18 mouse cellular contexts compared by ENCODE assay signal in genomic region chr11:115066768-115067167, GRCm38 (mm10). TPM values are rescaled to one million over a fixed set of nuclear protein-coding genes. Genes with fewer than 3 reads are reported as not detected.
DNase-seq lines count a peak whose midpoint lies in the region; ATAC-seq and TF ChIP-seq lines count a peak whose summit lies in the region.
"Had no signal": no experiment of that assay in that cellular context is flagged by ENCODE, and none has a peak within 500 bp of the region (broad histone marks: within the 10 kb centered on the region; RNA-seq: fewer than 3 reads in every experiment).

No protein-coding gene starts in this region.

- no peaks in the 10 kb centered on the region for H3K36me3 ChIP-seq in lung, embryonic 14.5 days (ENCODE audit: insufficient read depth)
- H3K36me3 ChIP-seq: embryonic facial prominence, embryonic 13.5 days; forebrain, embryonic 10.5 days had no signal

- H3K27ac ChIP-seq in lung, embryonic 14.5 days (ENCODE audit: low read depth), result no peak overlapping the region
- H3K27ac ChIP-seq: embryonic facial prominence, embryonic 13.5 days; forebrain, embryonic 10.5 days had no signal

- WGBS in lung, embryonic 14.5 days, result 57% methylated on average over 6 of the region's 6 CpGs
- WGBS in lung, adult 2 months, result 54% methylated on average over 6 of the region's 6 CpGs

- H3K9ac ChIP-seq in lung, embryonic 14.5 days, result no peak overlapping the region
- H3K9ac ChIP-seq: embryonic facial prominence, embryonic 13.5 days had no signal

- 0 out of 2 replicates have a peak, but pooled peaks have one; percentile 13 for TF ChIP-seq CTCF in lung, embryonic 14.5 days (IDR thresholded peaks at IDR 0.05; ENCODE audit: low read depth)
- no peak for TF ChIP-seq CTCF in lung, adult 2 months (IDR thresholded peaks at IDR 0.05; ENCODE audit: insufficient read depth, low read length)

- TF ChIP-seq POLR2A in lung, adult 2 months (IDR thresholded peaks at IDR 0.05; ENCODE audit: borderline replicate concordance, extremely low read depth, low read depth, low read length), result no peak

- H3K9me3 ChIP-seq in lung, embryonic 14.5 days (ENCODE audit: low read depth, low read length), result no peaks in the 10 kb centered on the region
- H3K9me3 ChIP-seq: embryonic facial prominence, embryonic 13.5 days; forebrain, embryonic 10.5 days had no signal

- DNase-seq in heart, adult 8-10 months (ENCODE audit: low spot score), result peak; percentile 13
- no peak for DNase-seq in heart, postnatal 36 days
- no peak for DNase-seq in lung, embryonic 14.5 days
- DNase-seq in lung, adult 2 months, result no peak
- DNase-seq in R1 (ENCODE audit: low read depth, low spot score), result peak; percentile 29
- peak; percentile 11 for DNase-seq in skeletal muscle tissue, adult 2 months (ENCODE audit: low read depth, low spot score)
- no peak for DNase-seq in left cerebral cortex, adult 9 months (ENCODE audit: low spot score in 2 of 2)
- DNase-seq: cerebellum, postnatal 14 days; heart, postnatal 4 days; kidney, postnatal 4 days; thymus, postnatal 4 days had no signal

- H3K4me3 ChIP-seq in lung, embryonic 14.5 days (ENCODE audit: low read depth, low read length), result no peak overlapping the region
- no peak overlapping the region for H3K4me3 ChIP-seq in lung, adult 2 months (replicated peaks; ENCODE audit: extremely low read depth, low read depth, low read length)
- H3K4me3 ChIP-seq: embryonic facial prominence, embryonic 13.5 days; forebrain, embryonic 10.5 days had no signal

- intact Hi-C loops in heart, postnatal 36 days (cut with DNase I), result no loop called here

- ATAC-seq in lung, embryonic 14.5 days (ENCODE audit: insufficient read depth), result no peak
- ATAC-seq: intestine, embryonic 16.5 days had no signal

- H3K4me2 ChIP-seq in lung, embryonic 14.5 days, result no peak overlapping the region
- H3K4me2 ChIP-seq: embryonic facial prominence, embryonic 13.5 days had no signal

- 0 out of 2 replicates have a peak, but pooled peaks cover under 1% of the 10 kb centered on the region for H3K4me1 ChIP-seq in lung, embryonic 14.5 days (ENCODE audit: insufficient read depth)
- no peaks in the 10 kb centered on the region for H3K4me1 ChIP-seq in lung, adult 2 months (ENCODE audit: control insufficient read depth, insufficient read depth, low read length)

- H3K27me3 ChIP-seq in lung, embryonic 14.5 days (ENCODE audit: insufficient read depth, low read length), result no peaks in the 10 kb centered on the region

RNA-seq across cellular contexts. Expression of gene Cd300e, which starts 4.8 kb away (rescaled TPM):
- total RNA-seq in heart, adult 8-10 months (2022), result under 1 TPM; 0.25 to 0.40 (median 0.32) TPM
- total RNA-seq in heart, postnatal 36 days (2021), result under 1 TPM; 0.22 to 0.49 TPM
- not detected in 2 replicates for polyA plus RNA-seq in lung, embryonic 14.5 days (2014; fragmentation: Nextera tagmentation; extraction: Ambion mirVana)
- 2.1 and 2.6 TPM in 2 replicates for polyA plus RNA-seq in lung, adult 2 months (2012; rRNA removed)
- total RNA-seq: left cerebral cortex, adult 18-20 months had no signal
- polyA plus RNA-seq: C2C12; embryonic facial prominence, embryonic 13.5 days; forebrain, embryonic 10.5 days; testis, adult 2 months had no signal

RNA-seq across cellular contexts. Expression of gene Cd300ld3, which starts 18.6 kb away (rescaled TPM):
- 1 to 10 TPM; 4.6 to 9.1 (median 7.4) TPM for total RNA-seq in heart, adult 8-10 months (2022)
- 10 to 100 TPM in 1 of 2 experiments, 1 to 10 TPM in 1; 8.3 to 10.1 TPM for total RNA-seq in heart, postnatal 36 days (2021)
- not detected in 2 replicates for polyA plus RNA-seq in lung, embryonic 14.5 days (2014; fragmentation: Nextera tagmentation; extraction: Ambion mirVana)
- 18.6 and 25.0 TPM in 2 replicates for polyA plus RNA-seq in lung, adult 2 months (2012; rRNA removed)
- polyA plus RNA-seq: C2C12; embryonic facial prominence, embryonic 13.5 days; forebrain, embryonic 10.5 days; intestine, embryonic 16.5 days had no signal

RNA-seq across cellular contexts. Expression of gene Rab37, which starts 24.5 kb away (rescaled TPM):
- total RNA-seq in heart, adult 8-10 months (2022), result 1 to 10 TPM in 1 of 4 experiments, under 1 TPM in 3; 0.34 to 1.0 (median 0.63) TPM
- total RNA-seq in heart, postnatal 36 days (2021), result under 1 TPM; 0.54 to 0.72 TPM
- 0.35 and 0.55 TPM in 2 replicates for polyA plus RNA-seq in lung, embryonic 14.5 days (2014; fragmentation: Nextera tagmentation; extraction: Ambion mirVana)
- 0.58 and 1.1 TPM in 2 replicates for polyA plus RNA-seq in lung, adult 2 months (2012; rRNA removed)
- polyA plus RNA-seq: testis, adult 2 months had no signal

RNA-seq across cellular contexts. Expression of gene Cd300ld5, which starts 29.2 kb away (rescaled TPM):
- total RNA-seq in heart, adult 8-10 months (2022), result 1 to 10 TPM; 1.6 to 5.8 (median 2.9) TPM
- 1 to 10 TPM; 5.5 to 7.7 TPM for total RNA-seq in heart, postnatal 36 days (2021)
- not detected in 2 replicates for polyA plus RNA-seq in lung, embryonic 14.5 days (2014; fragmentation: Nextera tagmentation; extraction: Ambion mirVana)
- polyA plus RNA-seq in lung, adult 2 months (2012; rRNA removed), result 2.2 and 2.3 TPM in 2 replicates
- total RNA-seq: neutrophil, adult 5-6 weeks had no signal
- polyA plus RNA-seq: embryonic facial prominence, embryonic 13.5 days; forebrain, embryonic 10.5 days; intestine, embryonic 16.5 days had no signal

RNA-seq across cellular contexts. Expression of gene Cd300ld4, which starts 40.0 kb away (rescaled TPM):
- 1 to 10 TPM in 1 of 4 experiments, not detected in 3; 1.8 TPM for total RNA-seq in heart, adult 8-10 months (2022)
- total RNA-seq in heart, postnatal 36 days (2021), result not detected
- not detected in 2 replicates for polyA plus RNA-seq in lung, embryonic 14.5 days (2014; fragmentation: Nextera tagmentation; extraction: Ambion mirVana)
- polyA plus RNA-seq in lung, adult 2 months (2012; rRNA removed), result 0.43 and 0.77 TPM in 2 replicates
- total RNA-seq: heart, postnatal 4 days; left cerebral cortex, adult 18-20 months; neutrophil, adult 5-6 weeks had no signal
- polyA plus RNA-seq: C2C12; embryonic facial prominence, embryonic 13.5 days; forebrain, embryonic 10.5 days; intestine, embryonic 16.5 days had no signal

Comparison
In these comparisons a context has a peak if more than half of its experiments do, and no peak if none do; other contexts are left out.
1. DNase-seq: peak in heart, adult 8-10 months (single experiment), R1 (single experiment) and skeletal muscle tissue, adult 2 months (single experiment); none in heart, postnatal 36 days (0 of 2), lung, embryonic 14.5 days (single experiment), lung, adult 2 months (single experiment) and left cerebral cortex, adult 9 months (0 of 2).